Mouse (Mus musculus) adrenal gland, adult 10 weeks (tissue): Measurements from ENCODE around the gene Smim11. TPM values are rescaled to one million over a fixed set of nuclear protein-coding genes. Genes with fewer than 3 reads are reported as not detected.

Source experiments
- polyA plus RNA-seq: library from polyadenylated mRNA; stranded (reverse); fragments of 350-450 nt; fragmentation: Illumina TruSeq; extraction: RNeasy Lipid Tissue Mini Kit (QIAGEN cat#74804); gene quantifications from one replicate; pipeline ENCODE4 v1.2.3, GENCODE M21; 2014; ENCODE audit warnings: low read depth, low replicate concordance

The Smim11 gene
- 114 TPM for polyA plus RNA-seq

DNA sequence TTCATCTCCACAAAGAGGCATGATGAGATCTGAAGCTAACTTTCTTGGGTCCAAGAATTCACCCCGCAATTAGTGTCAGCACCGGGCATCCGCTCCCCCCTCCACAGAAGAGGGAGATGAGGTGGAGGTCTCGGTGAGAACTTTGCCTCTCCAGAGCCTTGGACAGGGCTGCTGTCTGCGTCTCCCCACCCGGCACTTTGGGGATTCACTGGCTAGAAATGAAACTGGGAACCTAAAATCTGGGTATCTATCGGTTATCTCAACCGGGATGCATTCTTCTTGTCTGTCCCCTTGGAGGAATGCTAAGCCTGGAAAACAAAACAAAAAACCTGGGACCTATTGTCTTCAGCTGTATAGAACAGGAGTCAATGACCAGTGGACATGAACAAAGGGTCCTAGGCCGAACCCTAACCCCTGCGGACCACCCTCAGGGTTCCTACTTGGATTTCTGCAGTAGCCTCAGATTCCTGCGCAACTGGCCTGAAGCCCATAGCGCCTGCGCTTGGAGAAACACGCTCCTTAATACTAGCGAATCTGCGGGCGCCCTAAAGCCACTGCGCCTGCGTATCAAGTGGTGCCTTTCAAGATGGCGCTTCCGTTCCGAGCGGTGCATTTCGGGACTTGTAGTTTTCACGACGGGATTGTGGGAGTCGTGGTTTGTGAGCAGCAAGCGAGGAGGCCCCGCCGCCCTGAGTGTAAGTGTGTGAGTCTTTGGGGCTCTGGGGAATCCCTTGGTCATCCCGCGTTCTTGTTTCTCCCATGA is at the start of gene Smim11:
Gene Smim11 (plus strand): TSS at position 638 of the 763 bp plus-strand sequence.

DNA sequence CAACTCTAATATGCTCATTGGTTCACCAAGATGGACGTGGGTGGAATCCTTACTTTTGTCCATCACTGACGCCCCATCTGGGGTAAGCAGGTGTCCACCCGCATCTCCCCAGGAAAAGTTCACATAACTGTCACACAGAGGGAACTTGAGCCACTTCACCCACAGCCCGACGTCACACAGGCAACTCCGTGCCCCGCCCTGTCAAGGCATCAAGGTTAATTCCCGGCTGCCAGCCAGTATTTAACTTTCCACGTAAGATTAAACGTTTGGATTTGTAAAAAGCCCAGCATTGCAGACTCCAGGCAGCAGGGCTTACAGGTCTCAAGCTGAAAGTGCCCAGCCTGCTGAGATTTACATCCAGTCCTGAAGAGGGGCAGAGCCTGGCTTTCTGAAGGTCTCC is 9.0 kb upstream of the Smim11 start, which contains the start of gene Kcne2:
Gene Kcne2 (plus strand): TSS at position 289 of the 400 bp plus-strand sequence.

GRCm38 (mm10) chr16:92321341-92321740 is 20.3 kb downstream of the Smim11 start, which contains the start of gene Fam243:
Fam243 (minus strand) TSS chr16:92321441.

GRCm38 (mm10) chr16:92359229-92359628 is 58.1 kb downstream of the Smim11 start, which contains the start of gene Kcne1:
Kcne1 (minus strand) TSS chr16:92359468.

Other genes starting within 250 kb of the Smim11 start
- 129 TPM for gene Mrps6, start 243.0 kb upstream of the Smim11 start, polyA plus RNA-seq
- not detected for gene Gm49711, start 243.0 kb upstream of the Smim11 start, polyA plus RNA-seq
- gene Slc5a3, start 243.0 kb upstream of the Smim11 start, polyA plus RNA-seq = 40.7 TPM
- not detected for gene Kcne2, start 8.9 kb upstream of the Smim11 start, polyA plus RNA-seq
- gene Fam243, start 20.2 kb downstream of the Smim11 start, polyA plus RNA-seq = not detected
- not detected for gene Kcne1, start 58.2 kb downstream of the Smim11 start, polyA plus RNA-seq
- 9.7 TPM for gene Rcan1, start 169.6 kb downstream of the Smim11 start, polyA plus RNA-seq
- 0.70 TPM for gene Clic6, start 184.4 kb downstream of the Smim11 start, polyA plus RNA-seq